Mouse (Mus musculus): ENCODE measurements around the gene Kmt2c.

DNA sequence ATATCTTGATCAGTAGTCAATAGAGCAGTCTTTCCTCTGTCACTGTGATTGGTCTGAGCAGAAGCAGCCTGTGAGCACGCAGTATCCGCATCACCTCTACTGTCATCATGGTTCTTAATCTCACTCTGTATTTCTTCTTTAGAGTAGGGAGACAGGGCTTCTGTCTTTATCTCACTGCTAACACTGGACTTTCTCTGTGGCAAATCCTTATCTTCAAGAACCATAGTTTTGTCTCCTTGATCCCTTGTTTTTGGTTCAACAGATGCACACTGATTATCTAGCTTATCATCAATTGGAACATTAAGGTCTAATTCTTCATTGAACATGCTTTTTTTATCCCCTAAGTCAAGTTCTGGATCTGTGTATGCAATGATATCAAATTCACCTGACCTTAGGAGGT lies 188.4 kb downstream of the Kmt2c start:
- no peak for TF ChIP-seq CTCF (IDR thresholded peaks at IDR 0.05; ENCODE audit: low read depth, low read length)
- 0 out of 2 replicates have a peak, but pooled peaks have one; percentile 24 for TF ChIP-seq TAL1 (conservative IDR thresholded peaks at IDR 0.05; ENCODE audit: low read depth, low read length)
